Mouse (Mus musculus): ENCODE results near the gene Snca. TPM values are rescaled to one million over a fixed set of nuclear protein-coding genes. Genes with fewer than 3 reads are reported as not detected.

Gene Snca
- polyA plus RNA-seq (2021; fragmentation: Nextera tagmentation), result 319 and 431 TPM in 2 replicates
- long read RNA-seq, experiment 1, transcript Snca-201 (6 exons, 1,280 nt), result major isoform, 419 of 519 reads
- long read RNA-seq, experiment 1, transcript Snca-202 (6 exons, 1,188 nt), result minor isoform, 81 of 519 reads
- long read RNA-seq, experiment 1, partial matches to known transcripts, result 9 of 519 reads
- long read RNA-seq, experiment 1, other reads (novel, unspliced or antisense), result 10 of 519 reads
- long read RNA-seq, experiment 2, transcript Snca-202 (6 exons, 1,188 nt), result minor isoform, 100 of 593 reads
- long read RNA-seq, experiment 2, transcript Snca-201 (6 exons, 1,280 nt), result major isoform, 420 of 593 reads
- long read RNA-seq, experiment 2, partial matches to known transcripts, result 58 of 593 reads
- long read RNA-seq, experiment 2, other reads (novel, unspliced or antisense), result 13 of 593 reads

DNA sequence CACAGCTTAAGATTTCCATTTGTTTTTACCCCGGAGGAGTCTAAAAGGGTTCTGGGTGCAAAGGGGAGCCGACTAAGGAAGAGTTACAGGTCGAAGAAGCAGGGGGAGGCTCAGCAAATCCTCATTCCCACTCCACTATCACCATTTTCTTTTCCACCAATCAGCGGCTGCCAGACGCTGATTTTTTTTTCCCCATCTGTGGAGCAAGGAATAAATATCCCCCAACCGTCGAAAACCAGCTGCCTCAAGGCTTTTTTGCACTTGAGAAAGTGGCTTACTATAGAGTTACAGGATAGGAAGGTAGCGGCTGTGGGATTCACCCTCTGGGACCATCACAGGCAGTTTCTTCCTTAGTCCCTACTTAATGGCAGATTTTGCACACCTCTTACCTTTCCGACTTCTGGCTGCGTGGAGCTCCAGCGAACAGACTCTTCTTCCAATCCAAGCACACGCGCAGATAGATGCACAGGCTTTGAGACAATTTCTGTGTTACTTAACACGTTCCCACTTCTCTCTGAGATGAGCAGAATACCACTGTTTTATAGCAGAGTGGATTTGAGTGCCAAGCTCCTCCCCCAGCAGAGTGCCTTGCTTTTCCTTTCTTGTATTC is at the start of gene Snca:
TSS of gene Snca (minus strand) at position 574 of the 610 bp plus-strand sequence.

Other genes starting within 250 kb of the Snca start
- gene Mmrn1, start 95.1 kb upstream of the Snca start, polyA plus RNA-seq (2021; fragmentation: Nextera tagmentation), result not detected in 2 replicates

All from left cerebral cortex, adult 6 months (tissue).